Mouse (Mus musculus): ENCODE measurements at regions not wholly inside any gene's neighbourhood (a gene's known extent, or its start where the extent isn't known, plus 50 kb on each side); places are given as distances from the start of the nearest gene placed in this dataset.
A peak's percentile ranks its signal among the peaks of the same experiment; 100 is the strongest.

DNA sequence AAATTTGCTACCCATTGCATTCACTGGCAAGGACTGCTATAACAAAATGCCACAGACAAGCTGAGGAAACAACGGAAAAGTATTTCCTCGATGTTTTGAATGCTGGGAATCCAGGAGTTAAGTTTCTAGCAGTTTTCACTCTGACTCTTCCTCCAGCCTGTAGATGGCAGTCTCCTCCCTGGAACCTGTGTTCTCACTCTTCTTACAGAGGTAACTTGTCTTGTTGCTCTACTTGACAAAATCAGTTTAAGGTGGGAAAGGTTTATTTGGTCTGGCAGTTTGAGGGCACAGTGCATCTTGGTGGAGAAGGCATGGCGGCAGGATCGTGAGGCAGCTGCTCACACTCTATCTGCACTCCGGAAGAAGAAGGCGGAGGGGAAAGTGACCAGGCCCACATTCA lies 181.3 kb upstream of the Nckap5 start:
- DNase-seq (ENCODE audit: low spot score in 2 of 2), result peak in 1 of 2 experiments; percentile 45

- DNase-seq (ENCODE audit: low spot score in 2 of 2), result no peak
Observed at GRCm38 (mm10) chr1:127009699-127010098, 179.1 kb upstream of the Nckap5 start.

DNA sequence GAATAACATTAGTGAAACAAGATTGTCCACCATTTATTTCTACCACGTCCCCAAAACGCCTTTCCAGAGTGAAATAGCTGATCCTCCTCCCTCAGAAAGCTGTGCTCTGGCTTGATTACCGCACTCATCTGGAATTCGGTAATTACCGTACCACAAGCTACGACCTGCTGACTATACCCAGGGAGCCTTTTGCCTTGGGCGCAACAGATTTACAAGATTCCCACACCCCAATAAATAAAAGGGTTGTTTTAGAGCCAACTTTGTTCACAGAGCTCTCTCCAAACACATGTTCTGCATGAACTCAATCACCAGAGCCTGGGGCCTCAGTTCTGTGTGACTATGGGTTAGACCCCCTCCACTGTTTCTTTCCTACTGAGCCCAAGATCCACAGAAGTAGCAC lies 171.1 kb upstream of the Nckap5 start:
- no peak for DNase-seq (ENCODE audit: low spot score in 2 of 2)

GRCm38 (mm10) chr1:126993061-126993640 lies 162.6 kb upstream of the Nckap5 start:
- DNase-seq (ENCODE audit: low spot score in 2 of 2), result peak; percentile 50 to 80

DNA sequence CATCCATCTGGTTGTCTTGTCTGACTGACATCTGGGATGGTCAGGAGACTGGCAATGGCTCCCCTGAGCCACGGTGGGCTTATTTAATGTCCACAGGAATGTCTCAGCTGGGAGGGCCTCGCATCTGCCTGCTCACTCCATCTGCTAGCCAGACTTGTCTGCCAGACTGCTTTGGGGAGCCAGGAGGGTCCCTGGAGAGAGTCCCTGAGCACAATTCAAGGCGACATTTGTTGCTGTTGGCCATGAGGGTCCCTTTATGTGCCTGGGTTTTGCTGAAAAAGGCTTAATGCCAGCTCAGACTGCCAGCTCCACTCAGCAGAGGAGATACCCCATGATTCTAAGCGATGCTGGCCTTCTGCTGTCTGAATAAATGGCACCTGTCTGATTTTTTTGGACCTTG lies 161.8 kb upstream of the Nckap5 start:
- DNase-seq (ENCODE audit: low spot score in 2 of 2), result peak; percentile 49 to 79

DNA sequence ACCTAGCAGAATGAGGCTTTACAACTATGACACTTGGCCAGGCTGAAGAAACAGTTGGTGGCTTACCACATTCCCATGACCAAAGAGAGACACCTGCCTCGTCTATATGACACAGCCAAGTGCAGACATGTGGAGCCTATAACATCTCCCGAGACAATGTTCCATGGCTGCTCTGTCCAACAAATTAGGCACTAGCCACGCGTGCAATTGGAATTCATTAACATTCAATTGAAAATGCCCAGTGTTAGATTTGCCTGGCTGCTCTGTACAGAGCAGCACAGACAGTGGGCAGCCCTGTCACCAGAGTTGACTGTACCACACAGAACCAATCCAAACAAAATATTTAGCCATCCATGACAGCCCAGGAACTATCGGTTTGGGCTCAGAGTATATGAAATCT lies 152.2 kb upstream of the Nckap5 start:
- no peak for DNase-seq (ENCODE audit: low spot score in 2 of 2)

DNA sequence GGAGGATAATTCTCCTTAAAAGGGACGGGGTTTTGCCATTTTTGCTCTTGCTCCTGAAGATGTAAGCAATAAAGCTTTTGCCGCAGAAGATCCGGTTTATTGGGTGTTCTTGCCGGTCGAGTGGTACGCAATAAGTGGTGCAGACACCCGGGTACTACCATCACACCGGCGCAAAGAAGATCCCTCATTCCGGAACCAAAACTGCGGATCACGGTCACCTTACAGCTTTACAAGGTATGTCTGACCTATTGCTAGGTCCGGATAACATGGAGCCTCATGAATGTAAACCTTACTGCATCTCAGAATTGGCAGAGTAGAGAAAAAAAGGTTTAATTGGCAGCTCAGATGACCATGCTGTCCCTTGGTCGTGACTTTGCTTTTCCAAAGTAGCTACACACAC lies 149.7 kb upstream of the Nckap5 start:
- no peak for DNase-seq (ENCODE audit: low spot score in 2 of 2)

- DNase-seq (ENCODE audit: low spot score in 2 of 2), result no peak
Observed at GRCm38 (mm10) chr1:126973871-126974270, 143.3 kb upstream of the Nckap5 start.

DNA sequence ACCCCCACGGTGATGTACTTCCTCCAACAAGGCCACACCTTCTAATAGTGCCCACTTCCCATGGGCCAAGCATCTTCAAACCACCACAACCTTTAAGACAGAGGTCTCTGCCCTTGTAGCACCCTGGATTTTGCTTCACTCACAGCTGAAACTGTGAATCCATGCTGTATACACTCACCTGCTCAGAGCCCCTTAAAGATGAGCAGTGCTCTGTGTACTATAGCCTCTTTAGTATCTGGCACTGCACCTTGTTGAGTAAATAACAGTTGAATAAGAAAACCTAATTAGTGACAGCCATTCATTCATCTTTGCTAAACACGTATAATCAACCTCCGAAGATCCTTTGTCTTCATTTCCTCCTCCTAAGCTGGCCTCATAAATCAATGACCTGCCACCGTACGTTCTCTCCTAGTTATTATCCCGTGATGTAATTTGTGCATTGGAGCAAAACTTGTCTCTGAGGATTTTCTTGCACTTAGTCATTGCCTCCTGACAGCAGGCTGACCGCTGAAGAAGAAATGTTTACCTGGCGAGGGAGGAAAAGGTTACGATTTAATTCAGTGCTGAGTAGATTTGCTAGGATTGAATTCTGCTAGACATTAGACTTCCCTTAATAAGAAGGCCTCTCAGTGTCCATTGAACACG lies 141.3 kb upstream of the Nckap5 start:
- no peak for DNase-seq (ENCODE audit: low spot score in 2 of 2)

- no peak for DNase-seq (ENCODE audit: low spot score in 2 of 2)
Observed at GRCm38 (mm10) chr1:126971118-126971517, 140.5 kb upstream of the Nckap5 start.

DNA sequence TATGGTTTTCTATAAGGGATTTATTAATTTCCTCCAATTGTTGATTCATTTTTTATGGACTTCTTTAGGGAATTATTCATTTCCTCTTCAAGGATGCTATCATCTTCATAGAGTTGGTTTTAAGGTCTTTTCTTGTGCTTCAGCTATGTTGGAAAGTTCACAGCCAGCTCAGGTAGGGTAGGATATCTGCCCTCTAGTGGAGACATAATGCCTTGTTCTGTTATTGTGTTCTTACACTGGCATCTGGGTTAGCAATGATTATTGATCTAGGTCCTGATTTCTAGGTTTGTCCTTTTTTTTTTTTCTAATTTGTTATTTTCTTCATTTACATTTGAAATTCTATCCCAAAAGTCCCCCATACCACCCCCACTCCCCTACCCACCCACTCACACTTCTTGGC lies 135.8 kb upstream of the Nckap5 start:
- DNase-seq (ENCODE audit: low spot score in 2 of 2), result no peak

- DNase-seq (ENCODE audit: low spot score in 2 of 2), result peak in 1 of 2 experiments; percentile 13
Observed at GRCm38 (mm10) chr1:126955839-126956720, 125.5 kb upstream of the Nckap5 start.

DNA sequence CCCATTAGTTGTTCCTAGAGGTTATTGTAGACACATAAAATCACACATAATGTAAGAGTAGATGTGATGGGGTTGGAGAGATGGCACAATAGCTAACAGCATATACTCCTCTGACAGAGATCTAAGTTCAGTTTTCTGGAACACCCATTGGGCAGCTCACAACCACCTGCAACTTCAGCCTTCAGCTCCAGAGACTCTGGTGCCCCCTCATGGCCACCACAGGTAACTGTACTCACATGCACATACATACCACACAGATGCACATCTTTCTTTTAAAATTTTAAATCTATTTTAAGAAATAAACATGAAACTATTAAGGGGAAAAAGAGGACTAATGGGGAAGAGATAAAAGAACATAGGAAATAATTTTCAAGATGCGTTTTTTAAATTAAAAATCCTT lies 117.3 kb upstream of the Nckap5 start:
- DNase-seq (ENCODE audit: low spot score in 2 of 2), result no peak

DNA sequence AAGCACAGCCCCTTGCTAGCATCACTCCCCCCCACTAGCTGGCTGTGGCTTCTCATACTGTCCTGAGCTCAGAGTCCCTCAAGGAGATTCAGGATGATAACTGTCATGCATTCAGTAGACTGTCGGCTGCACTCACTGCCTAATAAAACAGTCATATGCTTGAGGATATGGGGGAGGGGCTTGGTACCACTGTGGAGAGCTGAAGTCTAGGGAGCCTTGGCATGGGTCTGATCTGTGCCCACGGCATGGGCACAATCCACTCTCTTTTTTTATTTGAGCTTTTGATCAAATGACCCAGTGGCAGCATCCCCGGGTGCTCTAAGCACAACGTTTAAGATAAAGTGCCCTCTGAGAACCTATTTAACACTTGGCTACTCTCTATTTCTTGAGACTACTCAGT lies 102.1 kb upstream of the Nckap5 start:
- no peak for DNase-seq (ENCODE audit: low spot score in 2 of 2)

- peak; percentile 92 to 94 for DNase-seq (ENCODE audit: low spot score in 2 of 2)
Observed at GRCm38 (mm10) chr1:126931754-126932153, 101.2 kb upstream of the Nckap5 start.

DNA sequence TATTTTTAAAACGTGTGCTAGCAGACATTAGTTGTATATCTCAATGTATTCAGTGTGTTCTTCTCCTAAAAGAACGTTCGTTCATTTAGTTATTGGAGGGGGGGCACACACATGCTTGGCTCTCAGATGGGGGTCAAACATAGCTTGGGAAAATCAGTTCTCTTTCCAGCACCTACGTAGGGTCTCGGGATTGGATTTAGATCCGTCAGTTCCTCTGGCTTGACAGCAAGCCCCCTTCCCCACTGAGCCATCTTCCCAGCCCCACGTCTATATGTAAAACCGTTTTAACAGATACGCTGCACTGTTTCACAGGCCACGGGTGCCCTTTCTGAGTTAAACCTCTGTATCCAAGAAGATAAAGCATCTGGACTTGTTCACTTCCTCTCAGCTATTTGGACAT lies 100.5 kb upstream of the Nckap5 start:
- DNase-seq (ENCODE audit: low spot score in 2 of 2), result no peak

DNA sequence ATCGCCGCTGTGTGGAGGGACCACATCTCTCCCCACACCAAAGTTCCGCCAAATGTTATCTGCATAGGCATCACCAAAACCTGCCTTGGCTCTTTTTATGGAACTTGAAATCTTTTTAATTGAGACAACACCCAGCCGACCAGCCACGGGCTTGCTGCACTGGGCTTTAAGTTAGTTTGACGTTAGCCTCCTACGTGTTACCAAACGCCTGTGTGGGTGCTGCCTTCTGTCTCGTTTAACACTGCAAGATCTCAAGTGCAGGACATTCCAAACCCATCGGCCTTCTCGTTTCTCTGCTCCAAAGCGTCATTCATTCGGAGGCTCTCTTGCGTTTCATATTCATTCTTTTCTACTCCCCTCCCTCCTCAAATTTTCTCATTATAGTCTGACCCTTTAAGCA lies 100.0 kb upstream of the Nckap5 start:
- DNase-seq (ENCODE audit: low spot score in 2 of 2), result no peak

GRCm38 (mm10) chr1:126929666-126930065 lies 99.1 kb upstream of the Nckap5 start:
- peak in 1 of 2 experiments; percentile 30 for DNase-seq (ENCODE audit: low spot score in 2 of 2)

GRCm38 (mm10) chr1:126928186-126928585 lies 97.6 kb upstream of the Nckap5 start:
- DNase-seq (ENCODE audit: low spot score in 2 of 2), result no peak

DNA sequence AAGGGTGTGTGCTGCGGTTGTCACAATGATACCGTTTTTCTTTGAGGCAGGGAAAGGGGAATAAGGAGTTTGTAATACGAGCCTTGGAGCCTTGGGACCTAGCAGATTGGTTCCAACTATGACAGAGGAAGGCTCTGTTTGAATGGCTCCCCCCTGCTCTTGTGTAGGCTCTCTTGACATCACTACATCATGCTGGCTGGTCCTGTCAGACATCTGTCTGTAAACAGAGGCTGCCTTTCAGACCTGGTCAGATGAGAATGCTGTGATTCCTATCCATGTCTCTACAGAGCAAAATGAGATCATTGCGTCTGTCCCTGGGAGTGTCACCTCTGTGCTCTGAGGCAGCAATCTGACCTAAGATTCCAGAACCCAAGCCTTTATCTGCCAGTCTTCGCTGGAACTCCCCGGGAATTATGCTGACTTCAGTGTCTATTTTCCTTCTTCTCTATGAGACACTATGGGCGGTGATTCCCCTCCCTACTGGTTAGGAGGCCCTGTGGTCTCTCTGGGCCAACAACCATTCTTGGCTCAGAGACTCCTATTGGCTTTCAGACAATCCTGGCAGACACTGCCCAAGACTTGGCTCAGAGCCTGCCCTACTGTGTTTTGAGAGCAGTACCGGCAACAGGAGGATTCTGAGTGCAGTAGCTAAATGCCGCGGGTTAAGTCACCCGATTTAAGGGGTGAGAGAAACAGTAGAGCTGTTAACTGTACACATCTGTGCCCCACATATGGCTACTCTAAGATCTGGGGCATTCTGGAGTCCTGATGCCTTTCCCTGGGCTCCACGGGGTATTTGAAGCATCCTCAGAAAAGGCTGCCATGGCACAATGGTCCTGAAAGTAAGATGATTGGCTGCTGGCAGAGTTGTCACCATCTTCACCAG lies 94.8 kb upstream of the Nckap5 start:
- peak; percentile 72 to 88 for DNase-seq (ENCODE audit: low spot score in 2 of 2)

GRCm38 (mm10) chr1:126923981-126924380 lies 93.4 kb upstream of the Nckap5 start:
- DNase-seq (ENCODE audit: low spot score in 2 of 2), result no peak

Measured in layer of hippocampus, postnatal 14 days (tissue).